Mouse (Mus musculus) C2C12 (cell line): ENCODE data around the gene Pias1.

ENCODE experiments used
- CTCF ChIP-seq: IDR thresholded peaks from one replicate; pipeline ENCODE4 v1.5.1; 2011; ENCODE audit not compliant: control insufficient read depth, insufficient read depth, insufficient read length
- FOSL1 ChIP-seq: IDR thresholded peaks from one replicate; pipeline ENCODE4 v1.8.0; 2011; ENCODE audit warnings: mild to moderate bottlenecking, low read length; ENCODE audit not compliant: poor library complexity, insufficient read depth, severe bottlenecking
- MYOD1 ChIP-seq: IDR thresholded peaks from one replicate; pipeline ENCODE4 v1.6.1; 2011; ENCODE audit warnings: low read depth; ENCODE audit not compliant: control insufficient read depth, insufficient read length
- MYOG ChIP-seq: IDR thresholded peaks from one replicate; pipeline ENCODE4 v1.6.1; 2011; ENCODE audit not compliant: control insufficient read depth, insufficient read length; ENCODE audit errors: extremely low read depth
- USF1 ChIP-seq: IDR thresholded peaks from one replicate; pipeline ENCODE4 v1.6.1; 2011; ENCODE audit warnings: low read depth, mild to moderate bottlenecking, control low read depth, moderate library complexity

- no peak for TF ChIP-seq CTCF
- TF ChIP-seq FOSL1: no peak
- TF ChIP-seq MYOD1: no peak
- no peak for TF ChIP-seq MYOG
- TF ChIP-seq USF1: no peak
Measured at GRCm38 (mm10) chr9:62834906-62835305, 152.8 kb downstream of the Pias1 start.
